Mouse (Mus musculus) forebrain, embryonic 11.5 days (tissue): Measurements from ENCODE around the gene Tmed3. TPM values are rescaled to one million over a fixed set of nuclear protein-coding genes. Genes with fewer than 3 reads are reported as not detected.
A peak's percentile ranks its signal among the peaks of the same experiment; 100 is the strongest.

ENCODE experiments used
- ATAC-seq: fragments of 200-750 bp; cut with Nextera tagmentation; replicated peaks from 2 replicates; pipeline ENCODE4 v1.8.0; 2017; ENCODE audit warnings: moderate TSS enrichment; ENCODE audit not compliant: low FRiP score
- DNase-seq: peaks from one replicate; pipeline ENCODE4 v3.0.0-alpha.2; 2017; ENCODE audit warnings: low spot score
- H3K27ac ChIP-seq: fragments of 300-500 bp; sonication (generic); 2 replicates; pipeline ENCODE4 v1.5.1; 2014; ENCODE audit warnings: low read depth, low read length
- H3K27me3 ChIP-seq: fragments of 300-500 bp; sonication (generic); 2 replicates; pipeline ENCODE4 v1.6.1; 2014; ENCODE audit warnings: mild to moderate bottlenecking, low read length, mixed read lengths; ENCODE audit not compliant: control insufficient read depth, insufficient read depth
- H3K36me3 ChIP-seq: fragments of 300-500 bp; sonication (generic); 2 replicates; pipeline ENCODE4 v1.6.1; 2014; ENCODE audit warnings: mild to moderate bottlenecking, low read length, moderate library complexity, mixed read lengths; ENCODE audit not compliant: control insufficient read depth, insufficient read depth
- H3K4me1 ChIP-seq: fragments of 300-500 bp; sonication (generic); replicated peaks from 2 replicates; pipeline ENCODE4 v1.6.1; 2014; ENCODE audit warnings: low read length, mixed read lengths; ENCODE audit not compliant: control insufficient read depth, insufficient read depth
- H3K4me2 ChIP-seq: fragments of 300-500 bp; sonication (generic); 2 replicates; pipeline ENCODE4 v1.6.1; 2014; ENCODE audit warnings: low read depth, mild to moderate bottlenecking, low read length, moderate library complexity, mixed read lengths; ENCODE audit not compliant: severe bottlenecking
- H3K4me3 ChIP-seq: fragments of 300-500 bp; sonication (generic); 2 replicates; pipeline ENCODE4 v1.5.1; 2014; ENCODE audit warnings: low read depth, low read length
- H3K9ac ChIP-seq: fragments of 300-500 bp; sonication (generic); 2 replicates; pipeline ENCODE4 v1.6.1; 2014; ENCODE audit warnings: low read length
- H3K9me3 ChIP-seq: fragments of 300-500 bp; sonication (generic); 2 replicates; pipeline ENCODE4 v1.6.1; 2016; ENCODE audit warnings: low read length, mixed read lengths; ENCODE audit not compliant: control insufficient read depth
- WGBS: fragments of 180-500 bp; shearing (Covaris S2); extraction: QIAGEN DNeasy Blood & Tissue Kit; methylation state at CpG from one replicate; pipeline ENCODE4 v1.1.7; 2014; 5-methylcytosine and 5-hydroxymethylcytosine counted together
- polyA plus RNA-seq: library from polyadenylated mRNA; unstranded; fragments of >200 nt; fragmentation: Nextera tagmentation; extraction: Ambion mirVana; gene quantifications from 2 replicates; pipeline ENCODE4 v1.2.1, GENCODE M21; 2014

The Tmed3 gene
- polyA plus RNA-seq, 1 experiment from 2014 or later = 41.0 TPM

GRCm38 (mm10) chr9:89695143-89695542 lies 9.7 kb downstream of the Tmed3 start:
- no peak overlapping the region for H3K27ac ChIP-seq
- H3K4me2 ChIP-seq = no peak overlapping the region
- no peaks in the 10 kb centered on the region for H3K9me3 ChIP-seq
- no peaks in the 10 kb centered on the region for H3K27me3 ChIP-seq
- H3K36me3 ChIP-seq = no peaks in the 10 kb centered on the region; the same call in 1 of the 2 replicates
- no peak overlapping the region for H3K4me3 ChIP-seq
- ATAC-seq (no peak), DNase-seq (no peak)
- no peak overlapping the region for H3K9ac ChIP-seq
- H3K4me1 ChIP-seq = no peaks in the 10 kb centered on the region
- 88% methylated on average over 1 of the region's 1 CpGs for WGBS

- Histone ChIP-seq H3K4me2 (no peak overlapping the region), H3K9me3 (no peaks in the 10 kb centered on the region), H3K27ac (no peak overlapping the region), H3K27me3 (no peaks in the 10 kb centered on the region), H3K4me3 (no peak overlapping the region), H3K4me1 (no peaks in the 10 kb centered on the region), H3K9ac (no peak overlapping the region), H3K36me3 (no peaks in the 10 kb centered on the region; the same call in 1 of the 2 replicates)
- WGBS = 92% methylated on average over 2 of the region's 2 CpGs
- ATAC-seq (no peak), DNase-seq (no peak)
Observed at GRCm38 (mm10) chr9:89693670-89694069, 11.2 kb downstream of the Tmed3 start.

- no peaks in the 10 kb centered on the region for H3K36me3 ChIP-seq
- DNase-seq (no peak), ATAC-seq (no peak)
- H3K27me3 ChIP-seq = no peaks in the 10 kb centered on the region
- H3K9ac ChIP-seq = no peak overlapping the region
- no peak overlapping the region for H3K27ac ChIP-seq
- H3K4me3 ChIP-seq = no peak overlapping the region
- no peaks in the 10 kb centered on the region for H3K9me3 ChIP-seq
- WGBS = 67% methylated on average over 1 of the region's 1 CpGs
- H3K4me1 ChIP-seq = no peaks in the 10 kb centered on the region
- H3K4me2 ChIP-seq = no peak overlapping the region
Observed at GRCm38 (mm10) chr9:89689179-89689578, 15.7 kb downstream of the Tmed3 start.

GRCm38 (mm10) chr9:89687503-89688226 lies 17.2 kb downstream of the Tmed3 start:
- Histone ChIP-seq H3K4me1 (no peaks in the 10 kb centered on the region), H3K9ac (no peak overlapping the region), H3K36me3 (no peaks in the 10 kb centered on the region), H3K9me3 (no peaks in the 10 kb centered on the region), H3K4me3 (no peak overlapping the region), H3K4me2 (no peak overlapping the region), H3K27me3 (no peaks in the 10 kb centered on the region), H3K27ac (no peak overlapping the region)
- DNase-seq = no peak
- 58% methylated on average over 10 of the region's 10 CpGs for WGBS
- peak; percentile 64; the same call in 1 of the 2 replicates for ATAC-seq

- Histone ChIP-seq H3K4me3 (no peak overlapping the region), H3K27me3 (no peaks in the 10 kb centered on the region), H3K27ac (no peak overlapping the region), H3K36me3 (no peaks in the 10 kb centered on the region), H3K9me3 (no peaks in the 10 kb centered on the region), H3K4me1 (no peaks in the 10 kb centered on the region), H3K4me2 (no peak overlapping the region), H3K9ac (no peak overlapping the region)
- no peak for DNase-seq
- WGBS = 71% methylated on average over 2 of the region's 2 CpGs
- no peak for ATAC-seq
Observed at GRCm38 (mm10) chr9:89686262-89686661, 18.6 kb downstream of the Tmed3 start.

GRCm38 (mm10) chr9:89678974-89679373 lies 25.9 kb downstream of the Tmed3 start:
- Histone ChIP-seq H3K4me2 (no peak overlapping the region), H3K27me3 (no peaks in the 10 kb centered on the region), H3K4me3 (no peak overlapping the region), H3K36me3 (no peaks in the 10 kb centered on the region), H3K27ac (no peak overlapping the region), H3K4me1 (no peaks in the 10 kb centered on the region), H3K9ac (no peak overlapping the region), H3K9me3 (no peaks in the 10 kb centered on the region)
- DNase-seq = no peak
- ATAC-seq = peak; percentile 57; the same call in 1 of the 2 replicates
- WGBS = 38% methylated on average over 1 of the region's 1 CpGs

- Histone ChIP-seq H3K4me3 (no peak overlapping the region), H3K4me2 (no peak overlapping the region), H3K9ac (no peak overlapping the region), H3K9me3 (no peaks in the 10 kb centered on the region), H3K27me3 (no peaks in the 10 kb centered on the region), H3K36me3 (no peaks in the 10 kb centered on the region), H3K27ac (no peak overlapping the region), H3K4me1 (no peaks in the 10 kb centered on the region)
- 53% methylated on average over 3 of the region's 3 CpGs for WGBS
- DNase-seq = peak; percentile 84
- peak; percentile 88 for ATAC-seq
Observed at GRCm38 (mm10) chr9:89674014-89674618, 30.8 kb downstream of the Tmed3 start.

- WGBS = 96% methylated on average over 1 of the region's 1 CpGs
- Histone ChIP-seq H3K4me2 (no peak overlapping the region), H3K9ac (no peak overlapping the region), H3K4me1 (no peaks in the 10 kb centered on the region), H3K27me3 (no peaks in the 10 kb centered on the region), H3K36me3 (no peaks in the 10 kb centered on the region), H3K9me3 (no peaks in the 10 kb centered on the region), H3K4me3 (no peak overlapping the region), H3K27ac (no peak overlapping the region)
- DNase-seq = no peak
- ATAC-seq = no peak
Observed at GRCm38 (mm10) chr9:89673402-89673801, 31.5 kb downstream of the Tmed3 start.

GRCm38 (mm10) chr9:89669878-89670277 lies 35.0 kb downstream of the Tmed3 start:
- H3K27ac ChIP-seq = no peak overlapping the region
- H3K27me3 ChIP-seq = no peaks in the 10 kb centered on the region
- no peaks in the 10 kb centered on the region for H3K4me1 ChIP-seq
- H3K9me3 ChIP-seq = no peaks in the 10 kb centered on the region
- H3K4me3 ChIP-seq = no peak overlapping the region
- ATAC-seq = no peak
- no peaks in the 10 kb centered on the region for H3K36me3 ChIP-seq
- DNase-seq = no peak
- no peak overlapping the region for H3K9ac ChIP-seq
- H3K4me2 ChIP-seq = no peak overlapping the region
- WGBS = 84% methylated on average over 4 of the region's 4 CpGs
